Mouse (Mus musculus) CD4-positive, CD25-positive, alpha-beta regulatory T cell, adult 4 months (primary cell): ENCODE results near the gene Sptb. TPM values are rescaled to one million over a fixed set of nuclear protein-coding genes. Genes with fewer than 3 reads are reported as not detected.

Experiments
- ATAC-seq: one replicate; pipeline ENCODE4 v1.8.0; 2017
- polyA plus RNA-seq, 2 experiments: library from polyadenylated mRNA; unstranded; fragments of 100-300 nt; shearing (Covaris generic); gene quantifications; one replicate each; pipeline ENCODE4 v1.2.1; 2017

Sptb gene
- polyA plus RNA-seq, 2 experiments from 2014 or later: 0.23 to 0.44 TPM

GRCm38 (mm10) chr12:76604546-76604945, 105.8 kb downstream of the Sptb start:
- no peak for ATAC-seq

DNA sequence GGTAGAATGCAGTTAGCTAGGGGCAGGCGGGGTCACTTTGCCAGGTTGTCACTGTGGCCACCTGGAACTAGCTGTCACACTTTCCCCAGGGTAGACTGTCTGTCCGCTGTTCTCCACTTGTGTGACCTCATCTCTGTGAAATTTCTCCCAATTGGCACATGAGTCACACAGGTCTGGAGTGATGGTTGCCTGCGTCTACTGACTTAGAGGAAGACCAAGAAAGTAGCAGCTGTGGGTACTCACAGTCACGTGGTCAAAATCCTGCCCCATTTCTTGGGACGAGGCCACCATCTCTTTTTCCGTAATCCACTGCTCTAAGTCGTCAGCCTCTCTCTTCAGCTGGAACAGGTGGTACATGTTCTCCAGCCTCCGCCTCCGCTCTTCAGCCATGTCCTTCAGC, 106.6 kb downstream of the Sptb start:
- no peak for ATAC-seq

DNA sequence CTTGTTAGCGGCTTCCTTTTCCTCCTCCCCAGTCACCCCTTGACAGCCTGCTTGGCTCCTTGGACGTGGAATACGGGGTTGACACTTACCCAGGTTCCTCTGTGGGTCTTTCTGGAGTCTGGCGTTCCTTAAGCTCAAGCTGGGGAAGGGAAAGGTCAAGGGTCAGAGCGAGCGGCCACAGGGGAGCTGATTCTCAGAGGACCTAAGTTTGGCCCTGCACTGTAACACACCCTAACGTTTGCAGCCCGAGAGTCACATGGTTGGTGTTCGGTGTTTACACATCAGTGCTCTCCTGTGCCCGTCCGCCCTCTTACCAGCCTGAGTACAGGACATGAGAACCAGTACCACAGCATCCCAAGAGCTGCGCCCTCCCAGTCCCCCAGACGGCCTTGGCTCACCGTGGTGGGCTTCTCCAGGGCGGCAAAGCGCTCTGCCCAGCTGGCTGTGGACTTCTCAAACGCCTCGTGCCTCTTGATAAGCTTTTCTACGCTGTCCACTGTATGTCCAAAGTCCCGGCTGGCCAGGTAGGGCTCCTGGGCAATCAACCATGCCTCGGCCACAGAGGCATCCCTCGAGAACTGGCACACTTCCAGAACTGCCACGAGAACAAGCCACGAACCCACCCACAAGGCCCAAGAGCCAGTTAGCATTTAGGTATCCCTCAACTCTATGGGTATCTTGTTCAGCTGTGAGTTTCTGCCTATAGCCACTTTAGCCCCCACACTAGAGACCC, 112.0 kb downstream of the Sptb start:
- ATAC-seq: no peak

DNA sequence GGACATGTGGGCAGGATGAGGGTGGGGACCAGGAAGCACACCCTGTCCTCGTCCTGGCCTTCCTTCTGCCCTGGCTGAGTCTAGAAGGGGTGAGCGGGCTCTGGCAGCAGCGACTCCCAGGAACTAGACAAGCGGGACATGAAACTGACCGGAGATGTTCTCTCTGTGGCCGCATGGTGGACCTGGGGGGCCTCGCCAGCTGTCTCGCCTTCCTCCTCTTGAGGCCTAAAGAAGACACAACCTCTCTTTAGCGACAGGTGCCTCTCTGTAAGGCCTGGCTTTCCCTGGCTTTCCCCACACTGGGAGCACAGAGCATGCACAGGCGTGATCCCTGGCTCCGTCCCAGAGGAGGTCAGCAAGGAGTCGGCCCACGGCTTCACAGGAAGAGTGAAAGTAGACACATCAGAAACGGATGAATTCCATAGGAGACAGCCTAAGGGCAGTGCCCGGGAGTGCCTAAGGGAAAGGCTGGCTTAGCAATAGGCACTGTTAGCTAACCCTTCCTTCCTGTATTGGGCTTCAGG, 112.7 kb downstream of the Sptb start:
- no peak for ATAC-seq

DNA sequence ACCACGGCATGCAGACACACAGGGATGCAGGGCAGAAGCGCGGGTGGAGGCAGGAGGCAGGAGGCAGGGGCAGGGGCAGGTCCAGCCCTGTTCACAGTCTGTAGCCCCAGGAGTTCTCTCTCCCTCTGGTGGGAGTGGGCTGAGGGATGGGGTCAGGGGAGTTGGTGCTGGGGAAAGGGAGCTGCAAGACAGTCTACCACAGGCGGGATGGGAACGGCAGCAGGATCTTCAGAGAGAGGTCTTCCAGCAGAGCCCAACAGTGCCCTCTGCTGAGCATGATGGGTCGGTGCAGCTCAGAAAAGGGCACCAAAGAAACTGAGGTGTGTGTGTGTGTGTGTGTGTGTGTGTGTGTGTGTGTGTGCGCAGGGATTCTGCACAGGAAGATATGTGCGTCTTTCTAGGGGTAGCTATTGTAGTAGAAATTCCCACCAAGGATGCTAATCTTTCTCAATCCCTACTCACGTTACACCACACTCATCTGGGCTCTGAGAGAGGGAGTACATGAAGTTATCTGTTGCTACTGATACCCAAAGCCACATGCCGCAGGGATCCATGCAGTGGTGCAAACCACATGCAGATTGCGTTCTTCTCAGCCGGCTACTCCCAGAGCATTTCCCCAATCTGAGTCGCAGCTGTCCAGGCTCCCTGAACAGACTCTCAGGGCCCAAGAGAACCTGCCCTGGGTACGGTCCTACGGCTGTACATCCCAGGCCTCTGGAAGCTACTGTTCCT, 113.9 kb downstream of the Sptb start:
- peak; percentile 47 for ATAC-seq

DNA sequence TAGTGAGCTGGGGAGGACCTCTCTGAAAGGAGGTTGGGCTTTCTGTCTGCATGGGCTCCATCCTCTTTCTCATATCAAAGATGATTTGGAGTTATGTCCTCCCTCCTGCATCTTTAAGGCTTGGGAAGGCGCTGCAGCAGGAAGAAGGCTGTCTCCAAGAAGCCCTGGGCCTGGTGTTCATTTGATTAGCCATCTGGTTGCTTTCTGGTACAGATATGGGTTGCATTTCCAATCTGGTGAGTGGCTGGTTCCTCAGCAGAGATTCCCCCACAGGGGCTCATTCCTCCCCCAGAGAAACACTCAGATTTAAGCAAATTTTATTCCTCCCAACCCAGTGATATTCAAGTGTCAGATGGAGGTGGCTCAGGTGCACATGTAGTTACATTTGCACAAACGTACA, 114.5 kb downstream of the Sptb start:
- no peak for ATAC-seq

DNA sequence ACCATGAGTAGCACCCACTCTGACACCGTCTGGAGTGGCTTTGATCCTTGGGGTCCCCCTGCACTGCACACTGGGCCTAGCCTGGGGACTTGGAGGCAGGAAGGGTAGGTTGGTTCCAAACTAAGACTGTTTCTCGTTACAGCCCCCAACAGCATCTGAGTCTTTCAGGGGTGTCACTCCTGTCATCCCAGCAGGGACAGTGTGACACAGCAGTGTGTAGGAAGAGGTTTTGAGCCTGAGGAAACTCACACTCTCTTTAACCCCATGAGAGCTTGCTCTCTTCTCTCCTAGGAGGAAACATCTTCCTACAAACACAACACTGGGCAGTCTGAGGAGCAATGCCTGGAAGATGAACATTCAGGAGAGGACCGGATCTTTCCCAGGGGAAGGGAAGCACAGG, 115.8 kb downstream of the Sptb start:
- no peak for ATAC-seq

DNA sequence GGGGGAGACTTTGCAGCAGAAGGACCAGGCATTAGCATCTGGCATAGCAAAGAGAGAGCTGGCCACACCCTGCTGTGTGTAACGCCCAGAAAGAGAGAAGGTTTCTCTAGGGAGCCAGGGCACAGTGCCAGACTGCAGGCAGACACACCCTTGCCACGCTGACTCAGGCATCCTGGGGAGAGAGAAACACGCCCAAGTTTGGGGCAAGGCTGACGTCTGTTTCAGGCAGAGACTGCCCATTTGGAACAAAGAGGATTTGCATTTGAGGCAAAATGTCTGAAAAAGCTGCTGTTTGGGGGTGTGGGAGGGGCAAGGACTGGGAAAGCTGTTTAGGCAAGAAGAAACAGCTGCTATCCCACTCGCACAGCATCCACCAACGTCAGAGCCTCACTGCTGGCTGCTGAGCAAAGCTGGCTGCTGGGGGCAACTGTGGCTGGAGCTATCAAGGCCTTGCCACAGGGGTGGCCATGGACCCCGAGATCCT, 116.5 kb downstream of the Sptb start:
- ATAC-seq: peak; percentile 29

- ATAC-seq: no peak
Observed at GRCm38 (mm10) chr12:76593254-76593653, 117.1 kb downstream of the Sptb start.

- no peak for ATAC-seq
Observed at GRCm38 (mm10) chr12:76592213-76592612, 118.1 kb downstream of the Sptb start.

DNA sequence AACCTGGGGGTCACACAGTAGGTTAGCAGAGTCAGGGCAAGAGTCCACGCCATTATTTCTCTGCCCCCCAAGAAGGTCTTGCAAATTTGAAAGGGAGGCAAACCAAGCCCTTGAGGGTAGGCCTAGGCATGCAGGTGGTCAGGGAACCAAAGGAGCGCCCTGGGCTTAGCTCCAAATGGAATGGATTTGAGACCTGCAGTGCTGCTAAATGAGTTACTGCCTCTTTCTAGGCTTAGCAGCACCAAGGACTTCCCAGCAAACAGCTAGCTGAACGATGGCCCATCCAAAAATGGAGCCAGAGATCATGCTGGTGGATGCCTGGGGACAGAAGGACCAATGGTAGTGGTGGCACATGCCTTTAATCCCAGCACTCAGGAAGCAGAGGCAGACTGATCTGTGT, 119.3 kb downstream of the Sptb start:
- ATAC-seq: no peak

GRCm38 (mm10) chr12:76589531-76589930, 120.8 kb downstream of the Sptb start:
- ATAC-seq: no peak

GRCm38 (mm10) chr12:76587357-76587756, 123.0 kb downstream of the Sptb start:
- no peak for ATAC-seq

DNA sequence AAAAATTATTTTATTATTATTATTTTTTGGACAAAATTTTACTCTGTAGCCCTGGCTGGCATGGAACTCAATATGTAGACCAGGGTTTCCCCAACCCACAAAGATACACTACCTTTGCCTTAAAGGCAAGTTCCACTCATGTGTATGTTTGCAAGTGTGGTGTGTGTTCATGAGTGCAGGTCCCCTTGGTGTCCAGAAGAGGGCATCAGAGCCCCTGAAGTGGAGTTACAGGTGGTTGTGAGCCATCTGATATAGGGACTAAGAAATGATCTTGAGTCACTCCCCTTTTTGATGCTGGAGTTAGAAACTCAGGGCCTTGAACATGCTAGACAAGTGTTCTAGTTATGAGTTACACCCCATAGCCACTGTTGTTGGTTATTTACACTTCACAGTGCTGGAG, 125.3 kb downstream of the Sptb start:
- ATAC-seq: no peak

GRCm38 (mm10) chr12:76583454-76583853, 126.9 kb downstream of the Sptb start:
- no peak for ATAC-seq

GRCm38 (mm10) chr12:76582841-76583240, 127.5 kb downstream of the Sptb start:
- ATAC-seq: no peak

DNA sequence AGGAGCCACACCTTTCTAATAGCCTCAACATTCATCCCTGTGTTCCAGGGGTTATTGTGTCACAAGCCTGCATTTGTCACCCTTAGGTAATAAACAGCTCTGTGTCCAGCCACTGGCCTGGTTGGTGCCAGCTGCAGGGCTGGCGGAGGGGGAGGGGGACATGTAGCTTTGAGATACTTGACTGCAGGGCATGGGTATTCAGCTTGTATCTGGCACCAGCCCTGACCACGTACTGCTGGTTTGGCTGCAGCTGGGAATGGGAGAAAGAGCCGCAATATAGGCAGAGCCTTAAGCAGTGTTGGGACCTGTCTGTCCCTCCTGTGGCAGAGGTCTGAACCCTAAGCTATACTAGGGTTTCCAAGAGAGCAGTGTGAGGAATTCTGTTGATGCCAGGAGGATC, 128.2 kb downstream of the Sptb start:
- no peak for ATAC-seq

DNA sequence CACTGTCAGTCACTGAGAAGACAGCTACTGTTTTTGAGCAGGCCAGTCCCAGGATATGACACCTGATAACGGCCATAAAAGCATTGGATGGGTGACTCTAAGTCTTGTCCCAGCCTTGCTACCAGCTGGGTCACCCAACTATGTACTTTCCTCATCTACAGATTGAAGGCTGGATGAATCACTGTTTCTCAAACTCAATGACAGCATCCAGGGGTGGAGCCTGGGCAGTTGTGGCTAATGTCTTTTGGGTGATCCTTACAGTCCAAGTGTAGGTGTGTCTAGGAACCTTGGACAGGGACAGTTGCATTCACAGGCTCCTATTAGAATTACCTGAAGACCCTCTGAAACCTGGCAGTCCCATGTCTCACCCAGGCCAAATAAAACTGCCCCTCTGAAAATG, 130.5 kb downstream of the Sptb start:
- no peak for ATAC-seq

GRCm38 (mm10) chr12:76578465-76578864, 131.9 kb downstream of the Sptb start:
- ATAC-seq: no peak

DNA sequence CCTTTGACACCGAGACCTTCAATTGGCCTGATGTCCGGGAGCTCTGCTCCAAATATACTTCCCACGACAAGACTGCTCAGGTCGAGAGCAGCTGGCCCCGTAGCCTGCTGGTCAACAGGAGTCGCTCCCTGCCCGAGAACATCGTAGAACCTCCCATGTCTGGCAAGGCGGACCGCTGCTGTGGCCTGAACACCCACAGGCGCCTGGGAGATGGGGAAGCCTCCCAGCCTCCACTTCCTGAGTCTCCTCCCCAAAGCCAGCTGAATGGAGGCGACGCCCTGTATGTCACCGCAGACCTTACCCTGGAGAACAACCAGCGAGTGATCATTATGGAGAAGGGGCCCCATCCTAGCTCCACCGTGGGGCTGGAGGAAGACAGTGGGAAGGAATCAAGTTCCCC, 132.5 kb downstream of the Sptb start:
- ATAC-seq: no peak

DNA sequence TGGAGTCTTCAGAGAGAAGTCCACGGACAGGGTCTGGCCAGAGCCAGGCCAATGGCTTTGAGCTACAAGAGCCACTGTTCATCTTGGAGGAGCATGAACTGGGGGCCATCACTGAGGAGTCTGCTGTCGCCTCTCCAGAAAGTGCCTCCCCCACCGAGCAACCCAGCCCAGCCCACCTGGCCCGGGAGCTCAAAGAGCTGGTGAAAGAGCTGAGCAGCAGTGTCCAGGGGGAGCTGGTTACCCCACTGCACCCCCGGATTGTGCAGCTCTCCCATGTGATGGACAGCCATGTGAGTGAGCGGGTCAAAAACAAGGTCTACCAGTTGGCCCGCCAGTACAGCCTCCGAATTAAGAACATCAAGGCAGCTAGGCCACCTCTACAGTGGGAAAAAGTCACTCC, 133.5 kb downstream of the Sptb start:
- ATAC-seq: no peak

DNA sequence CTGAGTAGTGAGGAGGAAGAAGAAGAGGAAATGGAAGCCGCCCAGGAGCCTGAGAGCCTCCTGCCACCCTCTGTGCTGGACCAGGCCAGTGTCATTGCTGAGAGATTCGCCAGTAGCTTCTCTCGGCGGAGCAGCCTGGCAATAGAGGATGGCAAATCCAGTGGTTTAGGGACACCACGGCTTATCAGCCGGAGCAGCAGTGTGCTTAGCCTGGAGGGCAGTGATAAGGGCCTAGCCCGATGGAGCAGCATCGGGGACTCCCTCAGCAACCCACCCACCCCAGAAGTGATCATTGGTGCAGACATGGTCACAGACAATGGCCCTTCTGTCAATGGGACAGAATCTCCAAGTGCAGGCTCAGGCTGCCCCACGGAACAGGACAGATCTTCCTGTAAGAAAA, 134.3 kb downstream of the Sptb start:
- no peak for ATAC-seq

GRCm38 (mm10) chr12:76574815-76575214, 135.5 kb downstream of the Sptb start:
- ATAC-seq: no peak

GRCm38 (mm10) chr12:76573381-76573780, 137.0 kb downstream of the Sptb start:
- no peak for ATAC-seq
